Mouse (Mus musculus) lung, postnatal 25 days (tissue): Measurements from ENCODE around the gene Car14.
"Not testable (repeated sequence)": the region's sequence is repeated elsewhere in the genome, so short reads cannot be mapped to it uniquely, and the experiment has no call there.

Source experiments
- DNase-seq: peaks from one replicate; pipeline ENCODE4 v3.0.0; 2022; ENCODE audit warnings: low spot score

Gene Car14

DNA sequence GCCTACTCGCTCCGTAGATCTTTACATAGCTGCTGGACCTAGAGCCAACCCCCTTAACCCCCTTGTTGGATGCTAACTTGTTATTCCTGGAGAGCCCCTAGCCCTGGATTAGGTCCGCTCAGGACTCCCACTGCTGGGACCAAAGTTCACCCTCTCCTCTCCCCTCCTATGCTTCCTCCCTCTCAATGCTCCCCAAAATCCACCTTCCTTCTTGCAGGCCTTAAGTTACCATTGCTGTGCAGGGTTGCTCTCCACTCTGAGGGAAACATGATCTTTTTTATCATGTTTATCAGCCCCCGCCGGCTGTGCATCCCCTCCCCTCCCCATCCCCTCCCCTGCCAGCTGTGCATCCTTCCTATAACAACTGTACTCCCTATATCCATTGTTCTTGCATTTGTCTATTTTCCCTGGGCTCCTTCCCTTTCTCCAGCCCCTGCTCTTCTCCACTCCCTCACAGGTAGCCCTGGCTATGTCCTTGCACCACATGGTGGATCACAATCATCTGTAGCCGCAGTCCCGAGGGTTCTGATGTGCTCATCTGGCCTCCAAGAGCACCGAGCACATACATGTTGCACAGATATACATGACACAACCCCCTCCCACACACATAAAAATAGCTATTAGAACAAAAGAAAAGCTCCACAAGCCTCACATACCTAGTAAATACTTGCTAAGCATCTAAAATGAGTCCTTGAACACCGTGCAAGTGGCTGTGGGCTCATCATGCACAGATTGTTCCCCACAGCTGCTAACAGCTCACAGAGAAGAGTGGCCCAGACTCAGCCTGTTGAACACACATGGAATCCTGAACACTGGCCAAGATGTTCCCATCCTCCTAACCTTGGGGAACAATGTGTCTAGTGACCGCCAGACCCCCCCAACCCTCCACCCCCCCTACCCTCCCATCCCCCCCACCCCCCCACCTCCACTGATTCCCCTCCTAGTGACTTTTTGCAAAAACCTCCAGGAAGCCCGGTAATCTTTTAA lies 12.1 kb downstream of the Car14 start:
- peak; percentile 60 for DNase-seq

DNA sequence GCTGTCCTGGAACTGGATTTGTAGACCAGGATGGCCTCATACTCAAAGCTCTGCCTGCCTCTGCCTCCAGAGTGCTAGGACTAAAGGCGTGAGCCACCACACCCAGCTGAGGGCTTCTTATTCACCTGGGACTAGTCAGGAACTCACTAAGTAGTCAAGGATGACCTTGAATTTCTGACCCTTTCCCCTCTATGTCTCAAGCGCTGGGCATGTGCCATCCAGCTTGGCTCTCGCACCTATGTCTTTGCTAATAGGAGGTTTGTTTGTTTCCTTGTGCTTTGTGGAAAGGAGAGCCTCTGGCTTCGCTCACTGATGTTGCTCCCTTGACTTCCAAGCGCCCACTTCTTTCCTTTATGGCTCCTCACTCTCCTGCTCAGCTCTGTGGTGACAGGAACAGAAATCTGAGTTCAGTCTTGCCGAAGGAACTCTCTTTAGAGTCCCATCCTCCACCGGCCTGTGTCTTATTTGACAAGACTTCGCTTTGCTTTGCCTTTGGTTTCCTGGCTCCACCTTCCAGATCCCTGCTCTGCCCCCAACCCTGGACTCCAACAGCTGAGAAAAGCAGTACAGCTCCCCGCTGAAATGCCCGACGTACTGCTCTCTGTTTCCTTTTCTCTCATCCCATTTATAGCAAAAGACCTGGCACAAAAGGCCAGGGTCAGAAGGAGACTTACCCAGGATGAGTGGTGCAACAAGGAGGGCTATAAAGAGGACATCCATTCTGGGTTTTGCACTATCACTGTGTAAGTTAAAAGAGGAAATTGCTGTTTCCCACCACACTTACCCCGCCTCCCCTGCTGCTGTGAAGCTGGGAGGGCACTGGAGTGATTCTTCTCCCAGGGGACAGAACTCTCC lies 13.1 kb downstream of the Car14 start, which contains the start of gene BC028528:
Gene BC028528 (minus strand): TSS at position 795 of the 855 bp plus-strand sequence.
- peak; percentile 72 for DNase-seq

DNA sequence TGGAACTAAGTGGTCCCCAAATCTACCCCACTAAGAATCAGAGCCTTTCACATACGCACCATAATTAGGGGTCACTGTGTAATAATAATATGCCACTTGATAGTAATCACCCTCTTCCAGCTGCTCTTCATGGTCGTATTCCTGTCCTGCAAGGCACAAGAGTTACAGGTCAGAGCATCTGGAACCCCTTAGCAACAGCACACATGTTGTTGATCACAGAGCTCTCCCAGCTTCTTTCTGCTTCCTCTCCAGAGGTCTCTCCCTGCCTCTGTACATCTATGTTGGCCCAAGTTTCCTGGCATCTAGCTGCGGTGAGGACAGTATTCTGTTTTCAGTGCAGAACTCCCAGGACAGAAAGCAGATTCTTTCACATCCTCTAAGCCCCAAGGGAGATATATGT lies 14.8 kb downstream of the Car14 start:
- no peak for DNase-seq

DNA sequence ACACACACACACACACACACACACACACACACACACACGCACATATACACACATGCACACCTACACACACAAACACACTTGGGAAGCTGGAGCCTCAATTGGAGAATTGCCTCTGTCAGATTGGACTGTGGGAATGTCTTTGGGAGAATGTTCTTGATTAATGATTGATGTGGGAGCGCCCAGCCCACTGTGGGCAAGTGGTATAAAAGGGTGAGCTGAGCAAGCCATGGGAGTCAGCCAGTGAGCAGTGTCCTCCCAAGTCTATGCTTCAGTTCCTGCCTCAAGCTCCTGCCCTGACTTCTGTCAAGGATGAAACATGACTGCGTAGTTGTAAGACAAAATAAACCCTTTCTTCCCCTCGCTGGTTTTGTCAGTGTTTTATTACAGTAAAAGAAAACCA lies 16.9 kb downstream of the Car14 start:
- no peak for DNase-seq

DNA sequence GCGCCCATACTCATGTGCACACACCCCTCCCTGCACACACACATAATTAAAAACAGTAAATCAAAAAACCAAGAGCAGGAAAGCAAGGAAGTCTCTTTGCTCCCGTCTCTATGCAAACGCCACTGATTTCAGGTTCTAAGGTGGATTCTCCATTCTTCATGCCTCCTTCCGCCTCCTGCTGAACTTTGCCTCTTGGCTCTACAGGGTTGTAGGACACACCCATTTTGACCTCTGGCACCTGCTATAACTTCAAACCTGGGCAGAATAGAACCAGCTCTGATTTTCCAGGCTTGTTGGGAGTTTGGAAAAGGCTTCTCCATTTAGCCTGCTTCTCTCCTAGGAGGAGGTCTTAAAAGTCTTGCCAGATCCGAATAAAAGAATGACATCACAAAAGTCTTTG lies 20.1 kb downstream of the Car14 start:
- no peak for DNase-seq

- peak; percentile 83 for DNase-seq
Measured at GRCm38 (mm10) chr3:95882816-95883425, 21.6 kb downstream of the Car14 start.

GRCm38 (mm10) chr3:95881979-95882815 lies 22.3 kb downstream of the Car14 start, which contains the start of gene Ciart:
Gene Ciart (minus strand): TSS chr3:95882251.
- peak; percentile 97 for DNase-seq

GRCm38 (mm10) chr3:95879063-95879462 lies 25.4 kb downstream of the Car14 start:
- peak; percentile 47 for DNase-seq

GRCm38 (mm10) chr3:95872048-95872447 lies 32.4 kb downstream of the Car14 start:
- no peak for DNase-seq

DNA sequence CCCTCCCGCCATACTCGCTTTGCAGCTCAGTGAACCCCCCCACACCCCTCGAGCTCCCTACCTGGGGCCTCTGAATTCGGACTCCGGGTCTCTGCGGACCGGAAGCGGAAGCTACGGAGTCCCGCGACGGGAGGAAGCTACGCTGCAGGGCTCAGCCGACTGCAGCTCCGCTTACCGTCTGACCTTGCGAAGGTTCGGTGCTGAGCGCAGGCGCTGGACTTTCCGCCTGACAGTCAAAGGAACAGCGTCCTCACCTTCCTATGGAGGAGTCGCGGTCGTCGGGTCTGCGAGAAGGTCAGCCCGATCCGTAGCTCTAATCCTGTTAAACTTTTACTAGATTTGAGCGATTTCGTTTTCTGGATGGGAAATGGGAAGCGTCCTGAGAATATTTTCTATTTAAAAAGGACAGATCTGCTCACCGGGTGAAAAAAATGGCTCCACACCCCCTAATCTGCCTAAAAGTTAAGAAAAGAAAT lies 33.1 kb downstream of the Car14 start, which contains the start of gene Mrps21:
Gene Mrps21 (minus strand): TSS at position 128 of the 476 bp plus-strand sequence.
- peak; percentile 89 for DNase-seq

DNA sequence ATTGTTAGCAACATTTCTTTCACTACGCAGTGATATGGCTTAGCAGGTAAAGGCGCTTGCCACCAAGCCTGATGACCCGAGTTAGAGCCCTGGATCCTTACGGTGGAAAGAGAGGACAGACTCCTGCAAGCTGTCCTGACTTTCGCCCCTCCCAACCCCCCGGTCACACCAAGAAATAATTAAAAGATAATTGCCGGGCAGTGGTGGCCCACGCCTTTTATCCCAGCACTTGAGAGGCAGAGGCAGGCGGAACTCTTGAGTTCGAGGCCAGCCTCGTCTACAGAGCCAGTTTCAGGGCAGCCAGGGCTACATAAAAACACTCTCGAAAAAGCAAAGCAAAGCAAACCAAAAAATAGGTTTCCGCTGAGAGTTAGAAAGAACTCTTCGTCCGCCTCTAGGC lies 33.5 kb downstream of the Car14 start:
- DNase-seq, result no peak

GRCm38 (mm10) chr3:95867408-95867807 lies 37.1 kb downstream of the Car14 start:
- no peak for DNase-seq

GRCm38 (mm10) chr3:95866071-95866470 lies 38.4 kb downstream of the Car14 start:
- no peak for DNase-seq

DNA sequence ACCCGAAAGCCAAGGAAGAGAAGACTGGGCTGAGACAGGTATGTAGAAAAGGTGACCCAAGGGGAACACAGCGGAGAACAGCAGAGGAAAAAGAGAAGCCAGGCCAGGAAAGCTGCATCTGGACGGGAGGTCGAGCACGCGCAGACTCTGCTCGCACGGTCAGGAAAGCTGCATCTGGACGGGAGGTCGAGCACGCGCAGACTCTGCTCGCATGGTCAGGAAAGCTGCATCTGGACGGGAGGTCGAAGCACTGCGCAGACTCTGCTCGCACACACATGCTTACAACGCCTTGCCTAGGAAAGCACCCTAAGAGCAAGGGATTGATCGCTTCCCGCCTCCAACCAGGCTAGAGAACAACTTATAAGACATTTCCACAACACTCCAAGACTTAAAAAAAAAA lies 38.9 kb downstream of the Car14 start:
- no peak for DNase-seq

DNA sequence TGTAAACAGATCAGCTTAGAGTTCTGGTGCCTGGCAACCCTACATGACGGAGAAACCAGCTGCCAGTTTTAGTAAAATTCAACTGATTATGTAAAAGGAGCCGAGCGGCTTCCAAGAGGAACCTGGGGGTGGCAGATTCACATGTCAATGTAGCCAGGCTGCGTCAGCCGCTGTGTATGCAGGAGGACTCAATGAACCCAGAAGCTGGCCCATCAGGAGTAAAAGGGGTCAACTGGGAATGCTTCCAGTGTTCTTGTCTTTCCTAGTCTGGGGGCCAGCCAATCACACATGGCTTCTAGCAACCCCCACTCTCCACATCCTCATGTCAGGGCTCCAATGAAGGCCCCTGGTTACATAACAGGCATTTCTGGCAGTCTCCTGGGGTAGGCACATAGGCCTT lies 39.4 kb downstream of the Car14 start:
- DNase-seq, result no peak

DNA sequence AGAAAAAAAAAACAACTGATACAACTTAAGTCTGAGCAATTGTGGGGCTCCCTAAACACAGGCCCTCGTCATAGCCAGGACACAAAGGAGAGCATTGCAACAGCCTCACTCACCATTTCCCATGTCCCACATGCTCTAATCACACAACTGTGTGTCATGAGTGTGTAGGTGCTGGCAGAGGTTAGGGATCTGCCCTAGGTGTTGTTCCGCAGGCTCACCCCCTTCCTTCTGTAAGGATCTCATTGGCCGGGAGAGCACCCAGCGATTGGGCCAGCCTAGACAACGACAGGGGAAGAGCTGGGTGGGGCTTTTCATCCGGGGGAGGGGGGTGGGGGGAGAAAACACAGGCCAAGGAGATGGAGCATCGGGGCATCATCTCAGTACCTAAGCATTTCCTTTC lies 40.9 kb downstream of the Car14 start:
- no peak for DNase-seq

- peak; percentile 90 for DNase-seq
Measured at GRCm38 (mm10) chr3:95861796-95862195, 42.7 kb downstream of the Car14 start.

DNA sequence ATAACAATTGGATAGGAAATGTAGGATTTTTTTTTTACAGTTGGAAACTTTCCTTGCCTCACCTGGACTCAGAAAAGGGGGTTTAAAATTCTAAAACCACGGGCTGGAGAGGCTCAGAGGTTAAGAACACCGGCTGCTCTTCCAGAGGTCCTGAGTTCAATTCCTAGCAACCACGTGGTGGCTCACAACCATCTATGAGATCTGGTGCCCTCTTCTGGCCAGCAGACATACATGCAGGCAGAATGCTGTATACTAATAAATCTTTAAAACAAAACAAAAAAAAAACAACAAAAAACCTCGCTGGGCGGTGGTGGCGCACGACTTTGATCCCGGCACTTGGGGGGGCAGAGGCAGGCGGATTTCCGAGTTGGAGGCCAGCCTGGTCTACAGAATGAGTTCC lies 43.3 kb downstream of the Car14 start:
- DNase-seq, result no peak

DNA sequence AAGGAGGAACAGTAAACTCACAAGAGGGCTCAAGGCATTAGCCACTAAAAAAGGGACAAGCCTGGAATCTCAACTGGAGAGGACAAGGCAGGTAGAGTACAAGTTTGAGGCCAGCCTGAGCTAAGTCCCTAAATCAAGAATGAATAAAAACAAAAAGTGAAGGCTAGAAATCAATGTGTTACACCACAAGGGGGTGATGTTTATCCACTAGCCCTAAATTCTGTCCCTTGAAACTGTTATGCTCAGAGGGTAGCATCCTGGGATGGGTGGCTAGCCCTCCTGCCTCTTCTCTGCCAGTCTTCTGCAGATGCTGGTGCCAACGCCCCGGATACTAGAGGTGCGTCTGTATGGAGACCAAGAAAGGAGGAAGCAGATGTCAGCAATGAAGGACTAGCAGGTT lies 44.2 kb downstream of the Car14 start:
- no peak for DNase-seq

DNA sequence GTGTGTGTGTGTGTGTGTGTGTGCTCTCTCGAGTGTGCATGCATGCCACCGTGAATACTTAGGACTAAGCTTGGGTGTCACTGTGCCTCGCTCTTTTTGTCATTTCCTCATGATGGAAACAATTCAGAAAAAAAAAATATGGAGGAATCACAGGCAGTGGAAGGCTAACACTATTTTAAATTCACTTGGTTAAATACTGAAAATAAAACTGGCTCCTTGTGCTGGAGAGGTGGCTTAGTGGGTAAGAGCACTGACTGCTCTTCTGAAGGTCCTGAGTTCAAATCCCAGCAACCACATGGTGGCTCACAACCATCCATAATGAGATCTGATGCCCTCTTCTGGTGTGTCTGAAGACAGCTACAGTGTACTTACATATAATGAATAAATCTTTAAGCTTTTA lies 46.2 kb downstream of the Car14 start:
- not testable (repeated sequence) for DNase-seq

DNA sequence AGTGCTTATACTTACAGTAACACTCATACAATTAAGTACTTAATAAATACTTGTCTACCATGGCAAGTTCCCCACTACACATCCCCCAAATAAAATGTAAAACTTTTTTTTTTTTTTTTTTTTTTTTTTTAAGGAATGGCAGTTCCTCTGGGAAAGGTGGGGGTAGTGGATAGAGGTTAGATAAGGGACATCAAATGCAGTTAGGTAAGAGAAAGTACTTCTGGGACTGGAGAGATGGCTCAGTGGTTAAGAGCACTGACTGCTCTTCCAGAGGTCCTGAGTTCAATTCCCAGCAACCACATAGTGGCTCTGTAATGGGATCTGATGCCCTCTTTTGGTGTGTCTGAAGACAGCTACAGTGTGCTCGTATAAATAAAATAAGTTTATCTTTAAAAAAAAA lies 47.4 kb downstream of the Car14 start:
- not testable (repeated sequence) for DNase-seq
